Comparison of ENCODE assay signal across 8 mouse cellular contexts in the genomic region with DNA sequence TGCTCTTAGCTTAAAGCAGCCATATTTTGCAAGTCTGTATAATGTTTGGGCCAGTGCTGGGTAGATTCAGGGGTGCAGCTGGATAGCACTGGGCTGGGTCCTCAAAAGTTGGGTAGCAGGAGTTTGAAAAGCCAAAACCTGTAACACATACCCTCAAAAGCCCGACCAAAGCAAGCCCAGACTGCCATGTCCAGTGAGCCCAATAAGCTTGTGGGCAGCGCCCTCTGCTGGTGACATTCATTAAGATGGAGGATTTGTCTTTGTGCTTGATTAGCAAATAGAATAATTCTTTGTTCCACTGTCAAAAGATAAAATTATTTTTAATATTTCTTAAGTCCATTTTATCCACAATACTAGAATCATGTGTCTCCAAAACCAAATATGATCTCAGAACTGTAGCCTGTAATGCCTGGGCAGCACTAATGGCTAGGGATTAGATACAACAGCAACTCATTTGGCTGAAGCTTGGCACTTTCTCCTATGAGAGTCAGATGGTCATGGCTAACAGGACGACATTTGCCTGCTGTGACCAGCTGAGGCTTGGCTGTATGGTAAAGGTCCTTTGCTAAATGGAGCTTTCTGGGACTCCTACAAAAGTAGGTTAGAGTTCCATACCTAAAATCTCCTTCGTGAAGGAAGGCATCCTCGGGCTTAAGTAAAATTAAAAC. TPM values are rescaled to one million over a fixed set of nuclear protein-coding genes. Genes with fewer than 3 reads are reported as not detected.
A peak's percentile ranks its signal among the peaks of the same experiment; 100 is the strongest.
DNase-seq lines count a peak whose midpoint lies in the region; ATAC-seq lines count a peak whose summit lies in the region.

No protein-coding gene starts in this region.

- 0 out of 2 replicates have a peak, but pooled peaks have one; percentile 53 for ATAC-seq in forebrain, embryonic 11.5 days (replicated peaks; ENCODE audit: low FRiP score)
- ATAC-seq in hindbrain, embryonic 11.5 days (ENCODE audit: low FRiP score) = no peak
- peak; percentile 63; the same call in 1 of the 2 replicates for ATAC-seq in midbrain, embryonic 15.5 days (replicated peaks)
- no peak; the same call in 1 of the 2 replicates for ATAC-seq in monocyte, adult 5-6 weeks (replicated peaks; ENCODE audit: insufficient number of reproducible peaks, low FRiP score, low TSS enrichment, poor library complexity, severe bottlenecking)

- no peak overlapping the region for H3K27ac ChIP-seq in forebrain, embryonic 11.5 days (ENCODE audit: low read depth, low read length)
- no peak overlapping the region for H3K27ac ChIP-seq in hindbrain, embryonic 11.5 days (ENCODE audit: low read depth, low read length)
- 0 out of 2 replicates have a peak overlapping the region, but pooled peaks have one; percentile 46 for H3K27ac ChIP-seq in midbrain, embryonic 15.5 days

- no peaks in the 10 kb centered on the region for H3K36me3 ChIP-seq in forebrain, embryonic 11.5 days (ENCODE audit: control insufficient read depth, insufficient read depth, low read length)
- no peaks in the 10 kb centered on the region for H3K36me3 ChIP-seq in hindbrain, embryonic 11.5 days (ENCODE audit: control insufficient read depth, insufficient read depth, low read length)
- no peaks in the 10 kb centered on the region for H3K36me3 ChIP-seq in midbrain, embryonic 15.5 days (replicated peaks)

- H3K9ac ChIP-seq in forebrain, embryonic 11.5 days (ENCODE audit: low read length) = no peak overlapping the region
- no peak overlapping the region for H3K9ac ChIP-seq in hindbrain, embryonic 11.5 days (ENCODE audit: low read depth, low read length)
- H3K9ac ChIP-seq in midbrain, embryonic 15.5 days = no peak overlapping the region

- WGBS in forebrain, embryonic 11.5 days = 39% methylated on average over 5 of the region's 5 CpGs
- WGBS in hindbrain, embryonic 11.5 days = 45% methylated on average over 5 of the region's 5 CpGs
- WGBS in midbrain, embryonic 15.5 days = 40% methylated on average over 5 of the region's 5 CpGs

- no peak overlapping the region for H3K4me3 ChIP-seq in forebrain, embryonic 11.5 days (ENCODE audit: low read depth, low read length)
- no peak overlapping the region for H3K4me3 ChIP-seq in hindbrain, embryonic 11.5 days (ENCODE audit: low read depth, low read length)
- no peak overlapping the region for H3K4me3 ChIP-seq in midbrain, embryonic 15.5 days

- H3K27me3 ChIP-seq in forebrain, embryonic 11.5 days (ENCODE audit: control insufficient read depth, insufficient read depth, low read length) = no peaks in the 10 kb centered on the region
- H3K27me3 ChIP-seq in hindbrain, embryonic 11.5 days (ENCODE audit: control insufficient read depth, insufficient read depth, low read length) = no peaks in the 10 kb centered on the region
- no peaks in the 10 kb centered on the region for H3K27me3 ChIP-seq in midbrain, embryonic 15.5 days (replicated peaks)

- no peaks in the 10 kb centered on the region for H3K9me3 ChIP-seq in forebrain, embryonic 11.5 days (ENCODE audit: control insufficient read depth, low read length)
- no peaks in the 10 kb centered on the region for H3K9me3 ChIP-seq in hindbrain, embryonic 11.5 days (ENCODE audit: control insufficient read depth, low read length)
- no peaks in the 10 kb centered on the region for H3K9me3 ChIP-seq in midbrain, embryonic 15.5 days

- H3K4me2 ChIP-seq in forebrain, embryonic 11.5 days (ENCODE audit: low read depth, low read length, severe bottlenecking) = no peak overlapping the region
- H3K4me2 ChIP-seq in hindbrain, embryonic 11.5 days (replicated peaks; ENCODE audit: low read depth, low read length) = no peak overlapping the region
- no peak overlapping the region for H3K4me2 ChIP-seq in midbrain, embryonic 15.5 days

- H3K4me1 ChIP-seq in forebrain, embryonic 11.5 days (replicated peaks; ENCODE audit: control insufficient read depth, insufficient read depth, low read length) = no peaks in the 10 kb centered on the region
- no peaks in the 10 kb centered on the region for H3K4me1 ChIP-seq in hindbrain, embryonic 11.5 days (replicated peaks; ENCODE audit: control insufficient read depth, insufficient read depth, low read length)
- no peaks in the 10 kb centered on the region for H3K4me1 ChIP-seq in midbrain, embryonic 15.5 days

- peak; percentile 84 for DNase-seq in NIH3T3 (ENCODE audit: low read depth)
- DNase-seq in brain, embryonic 18.5 days (ENCODE audit: low read depth, low spot score) = peak; percentile 54
- peak; percentile 89 for DNase-seq in forebrain, embryonic 11.5 days (ENCODE audit: low spot score)
- peak; percentile 91 for DNase-seq in hindbrain, embryonic 11.5 days (ENCODE audit: low spot score)
- DNase-seq in left cerebral cortex, adult 8-10 months (ENCODE audit: low spot score in 2 of 2) = peak; percentile 49 to 85
- peak; percentile 39 to 80 for DNase-seq in spleen, adult 18-20 months

RNA-seq across cellular contexts. Expression of gene Cnga3, which starts 36.5 kb away (rescaled TPM):
- polyA plus RNA-seq in forebrain, embryonic 11.5 days (2014; fragmentation: Nextera tagmentation; extraction: Ambion mirVana) = 0.36 TPM in 1 of 2 replicates, not detected in the other
- not detected in 2 replicates for polyA plus RNA-seq in hindbrain, embryonic 11.5 days (2014; fragmentation: Nextera tagmentation; extraction: Ambion mirVana)
- total RNA-seq in left cerebral cortex, adult 8-10 months (2022) = under 1 TPM; 0.11 to 0.46 (median 0.27) TPM
- polyA plus RNA-seq in midbrain, embryonic 15.5 days (2015; fragmentation: Nextera tagmentation; extraction: Ambion mirVana) = 0.21 and 0.26 TPM in 2 replicates
- not detected in 3 replicates for total RNA-seq in monocyte, adult 5-6 weeks (2017)

RNA-seq across cellular contexts. Expression of gene Inpp4a, which starts 48.9 kb away (rescaled TPM):
- polyA plus RNA-seq in forebrain, embryonic 11.5 days (2014; fragmentation: Nextera tagmentation; extraction: Ambion mirVana) = 16.9 and 17.0 TPM in 2 replicates
- 22.2 and 27.2 TPM in 2 replicates for polyA plus RNA-seq in hindbrain, embryonic 11.5 days (2014; fragmentation: Nextera tagmentation; extraction: Ambion mirVana)
- total RNA-seq in left cerebral cortex, adult 8-10 months (2022) = 100 to 1,000 TPM; 207 to 234 (median 221) TPM
- 74.6 and 77.4 TPM in 2 replicates for polyA plus RNA-seq in midbrain, embryonic 15.5 days (2015; fragmentation: Nextera tagmentation; extraction: Ambion mirVana)
- 17.2 to 32.5 TPM (median 17.4 TPM) in 3 replicates for total RNA-seq in monocyte, adult 5-6 weeks (2017)

Comparison
In these comparisons a context has a peak if more than half of its experiments do, and no peak if none do; other contexts are left out.
1. ATAC-seq: peak in forebrain, embryonic 11.5 days (single experiment) and midbrain, embryonic 15.5 days (single experiment); none in hindbrain, embryonic 11.5 days (single experiment) and monocyte, adult 5-6 weeks (single experiment).
2. Peak in every context shown above with its lines, with median percentiles within 50 percentile points of each other: DNase-seq.